Mouse (Mus musculus): ENCODE results near the gene Sh3bp5. TPM values are rescaled to one million over a fixed set of nuclear protein-coding genes. Genes with fewer than 3 reads are reported as not detected.

Gene Sh3bp5
- polyA plus RNA-seq, 1 experiment = 2.2 TPM

DNA sequence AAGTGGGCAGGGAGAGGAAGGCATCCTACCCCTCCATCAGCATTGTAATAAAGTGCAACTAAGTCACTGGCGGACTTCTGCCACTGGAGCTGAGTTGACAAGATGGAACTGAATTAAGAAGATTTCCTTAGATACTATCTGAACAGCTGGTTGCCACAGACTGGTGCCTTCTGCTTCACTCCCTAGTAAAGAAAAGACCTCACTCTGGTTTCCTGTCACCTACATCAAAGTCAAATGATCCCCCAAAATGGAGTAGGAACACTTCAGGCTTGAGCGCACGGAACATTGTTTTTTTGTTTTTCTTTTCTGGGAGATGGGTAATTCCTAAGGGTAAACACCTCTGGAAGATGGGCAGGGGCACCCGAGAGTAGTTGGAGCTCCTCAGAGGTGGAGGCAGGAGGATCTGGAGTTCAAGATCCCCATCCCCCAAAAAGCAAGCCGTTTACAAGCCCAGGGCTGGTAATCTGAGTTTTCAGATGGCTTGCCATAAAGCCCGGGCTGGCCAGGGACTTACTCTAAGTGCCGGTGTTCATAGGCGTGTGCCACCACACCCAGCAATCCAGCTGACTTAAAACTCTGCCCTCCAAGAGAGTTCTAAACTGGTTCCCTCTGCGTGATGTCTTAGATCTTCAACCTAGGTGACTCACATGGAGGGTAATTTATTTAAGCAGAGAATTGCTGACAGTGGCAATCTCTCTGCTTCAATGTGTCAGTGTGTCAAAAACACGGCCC is 21.5 kb downstream of the Sh3bp5 start:
- Histone ChIP-seq H3K4me3 (replicated peaks) (no peak overlapping the region), H3K9me3 (no peaks in the 10 kb centered on the region), H3K27me3 (replicated peaks) (peaks cover 78% of the 10 kb centered on the region), H3K36me3 (replicated peaks; ENCODE audit: low read length) (no peaks in the 10 kb centered on the region), H3K4me1 (peaks cover 13% of the 10 kb centered on the region)
- no peak for TF ChIP-seq GATA1 (IDR thresholded peaks at IDR 0.05; ENCODE audit: borderline replicate concordance, low read length)
- no peak for TF ChIP-seq FLI1 (IDR thresholded peaks at IDR 0.05; ENCODE audit: low read length)

GRCm38 (mm10) chr14:31413475-31414086 is 22.3 kb downstream of the Sh3bp5 start:
- Histone ChIP-seq H3K9me3 (no peaks in the 10 kb centered on the region), H3K4me3 (replicated peaks) (no peak overlapping the region), H3K36me3 (replicated peaks; ENCODE audit: low read length) (no peaks in the 10 kb centered on the region), H3K4me1 (peaks cover 13% of the 10 kb centered on the region), H3K27me3 (replicated peaks) (peaks cover 73% of the 10 kb centered on the region)
- TF ChIP-seq GATA1 (IDR thresholded peaks at IDR 0.05; ENCODE audit: borderline replicate concordance, low read length) = no peak
- no peak for TF ChIP-seq FLI1 (IDR thresholded peaks at IDR 0.05; ENCODE audit: low read length)

GRCm38 (mm10) chr14:31412651-31413056 is 23.2 kb downstream of the Sh3bp5 start:
- no peak overlapping the region for H3K4me3 ChIP-seq (replicated peaks)
- no peak for TF ChIP-seq GATA1 (IDR thresholded peaks at IDR 0.05; ENCODE audit: borderline replicate concordance, low read length)
- TF ChIP-seq FLI1 (IDR thresholded peaks at IDR 0.05; ENCODE audit: low read length) = no peak
- H3K4me1 ChIP-seq = peaks cover 20% of the 10 kb centered on the region
- H3K27me3 ChIP-seq (replicated peaks) = peaks cover 75% of the 10 kb centered on the region
- H3K36me3 ChIP-seq (replicated peaks; ENCODE audit: low read length) = no peaks in the 10 kb centered on the region
- no peaks in the 10 kb centered on the region for H3K9me3 ChIP-seq

GRCm38 (mm10) chr14:31410737-31411136 is 25.1 kb downstream of the Sh3bp5 start:
- Histone ChIP-seq H3K9me3 (no peaks in the 10 kb centered on the region), H3K36me3 (replicated peaks; ENCODE audit: low read length) (no peaks in the 10 kb centered on the region), H3K27me3 (replicated peaks) (peaks cover 72% of the 10 kb centered on the region), H3K4me3 (replicated peaks) (no peak overlapping the region), H3K4me1 (peaks cover 20% of the 10 kb centered on the region)
- TF ChIP-seq GATA1 (IDR thresholded peaks at IDR 0.05; ENCODE audit: borderline replicate concordance, low read length) (no peak), FLI1 (IDR thresholded peaks at IDR 0.05; ENCODE audit: low read length) (no peak)

- Histone ChIP-seq H3K9me3 (no peaks in the 10 kb centered on the region), H3K4me1 (peaks cover 18% of the 10 kb centered on the region), H3K36me3 (replicated peaks; ENCODE audit: low read length) (no peaks in the 10 kb centered on the region), H3K4me3 (replicated peaks) (no peak overlapping the region), H3K27me3 (replicated peaks) (peaks cover 70% of the 10 kb centered on the region)
- no peak for TF ChIP-seq GATA1 (IDR thresholded peaks at IDR 0.05; ENCODE audit: borderline replicate concordance, low read length)
- TF ChIP-seq FLI1 (IDR thresholded peaks at IDR 0.05; ENCODE audit: low read length) = no peak
Observed at GRCm38 (mm10) chr14:31410123-31410724, 25.7 kb downstream of the Sh3bp5 start.

DNA sequence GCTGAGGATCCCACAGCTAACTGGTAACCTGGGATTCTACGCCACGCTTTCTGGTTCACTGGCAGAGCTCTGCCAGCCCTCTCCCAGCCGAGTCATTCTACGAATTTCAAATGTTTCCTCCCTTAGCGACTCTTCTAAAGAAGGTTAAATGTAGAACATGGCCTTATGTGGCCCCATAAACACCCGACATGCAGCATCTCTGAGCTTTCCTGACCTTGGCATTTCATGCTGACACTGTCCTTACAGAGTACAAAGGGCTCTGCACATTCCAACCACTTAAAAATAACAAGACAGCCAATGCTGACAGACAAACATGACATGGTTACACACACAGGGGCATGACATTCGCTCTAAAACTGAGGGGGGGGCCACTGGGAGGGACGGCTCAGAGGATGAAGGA is 27.2 kb downstream of the Sh3bp5 start:
- TF ChIP-seq FLI1 (IDR thresholded peaks at IDR 0.05; ENCODE audit: low read length) = no peak
- no peaks in the 10 kb centered on the region for H3K36me3 ChIP-seq (replicated peaks; ENCODE audit: low read length)
- peaks cover 18% of the 10 kb centered on the region for H3K4me1 ChIP-seq
- H3K4me3 ChIP-seq (replicated peaks) = no peak overlapping the region
- peaks cover 56% of the 10 kb centered on the region for H3K27me3 ChIP-seq (replicated peaks)
- H3K9me3 ChIP-seq = no peaks in the 10 kb centered on the region

- H3K27me3 ChIP-seq (replicated peaks) = peaks cover 58% of the 10 kb centered on the region
- peaks cover 18% of the 10 kb centered on the region for H3K4me1 ChIP-seq
- no peaks in the 10 kb centered on the region for H3K36me3 ChIP-seq (replicated peaks; ENCODE audit: low read length)
- H3K9me3 ChIP-seq = no peaks in the 10 kb centered on the region
- no peak overlapping the region for H3K4me3 ChIP-seq (replicated peaks)
- TF ChIP-seq GATA1 (IDR thresholded peaks at IDR 0.05; ENCODE audit: borderline replicate concordance, low read length) (no peak), FLI1 (IDR thresholded peaks at IDR 0.05; ENCODE audit: low read length) (no peak)
Observed at GRCm38 (mm10) chr14:31407911-31408604, 27.8 kb downstream of the Sh3bp5 start.

DNA sequence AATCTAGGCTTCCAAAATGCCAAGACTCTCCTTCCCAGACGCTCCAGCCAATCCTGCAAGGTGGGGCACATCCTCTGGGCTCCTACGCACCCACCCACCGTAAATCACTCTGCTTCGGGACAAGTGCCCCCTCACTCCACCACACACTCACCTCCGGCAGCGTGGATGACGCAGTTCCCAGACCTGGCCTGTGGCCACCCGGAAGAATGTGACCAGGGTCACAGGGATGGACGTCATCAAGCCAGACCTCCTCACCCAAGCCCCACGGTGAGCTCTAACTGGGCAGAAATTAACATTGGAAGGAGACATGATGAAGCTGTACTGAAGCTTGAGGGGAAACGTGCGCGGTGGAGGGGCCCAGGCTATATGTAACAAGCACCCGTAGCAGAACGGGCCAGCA is 28.7 kb downstream of the Sh3bp5 start:
- peaks cover 58% of the 10 kb centered on the region for H3K27me3 ChIP-seq (replicated peaks)
- peaks cover 24% of the 10 kb centered on the region for H3K4me1 ChIP-seq
- no peaks in the 10 kb centered on the region for H3K36me3 ChIP-seq (replicated peaks; ENCODE audit: low read length)
- H3K4me3 ChIP-seq (replicated peaks) = no peak overlapping the region
- TF ChIP-seq FLI1 (IDR thresholded peaks at IDR 0.05; ENCODE audit: low read length) = no peak
- no peak for TF ChIP-seq GATA1 (IDR thresholded peaks at IDR 0.05; ENCODE audit: borderline replicate concordance, low read length)
- H3K9me3 ChIP-seq = no peaks in the 10 kb centered on the region

- Histone ChIP-seq H3K4me1 (peaks cover 26% of the 10 kb centered on the region), H3K27me3 (replicated peaks) (peaks cover 58% of the 10 kb centered on the region), H3K36me3 (replicated peaks; ENCODE audit: low read length) (no peaks in the 10 kb centered on the region), H3K4me3 (replicated peaks) (no peak overlapping the region), H3K9me3 (no peaks in the 10 kb centered on the region)
- TF ChIP-seq FLI1 (IDR thresholded peaks at IDR 0.05; ENCODE audit: low read length) = no peak
- TF ChIP-seq GATA1 (IDR thresholded peaks at IDR 0.05; ENCODE audit: borderline replicate concordance, low read length) = no peak
Observed at GRCm38 (mm10) chr14:31406154-31406810, 29.6 kb downstream of the Sh3bp5 start.
